In the genomic region with DNA sequence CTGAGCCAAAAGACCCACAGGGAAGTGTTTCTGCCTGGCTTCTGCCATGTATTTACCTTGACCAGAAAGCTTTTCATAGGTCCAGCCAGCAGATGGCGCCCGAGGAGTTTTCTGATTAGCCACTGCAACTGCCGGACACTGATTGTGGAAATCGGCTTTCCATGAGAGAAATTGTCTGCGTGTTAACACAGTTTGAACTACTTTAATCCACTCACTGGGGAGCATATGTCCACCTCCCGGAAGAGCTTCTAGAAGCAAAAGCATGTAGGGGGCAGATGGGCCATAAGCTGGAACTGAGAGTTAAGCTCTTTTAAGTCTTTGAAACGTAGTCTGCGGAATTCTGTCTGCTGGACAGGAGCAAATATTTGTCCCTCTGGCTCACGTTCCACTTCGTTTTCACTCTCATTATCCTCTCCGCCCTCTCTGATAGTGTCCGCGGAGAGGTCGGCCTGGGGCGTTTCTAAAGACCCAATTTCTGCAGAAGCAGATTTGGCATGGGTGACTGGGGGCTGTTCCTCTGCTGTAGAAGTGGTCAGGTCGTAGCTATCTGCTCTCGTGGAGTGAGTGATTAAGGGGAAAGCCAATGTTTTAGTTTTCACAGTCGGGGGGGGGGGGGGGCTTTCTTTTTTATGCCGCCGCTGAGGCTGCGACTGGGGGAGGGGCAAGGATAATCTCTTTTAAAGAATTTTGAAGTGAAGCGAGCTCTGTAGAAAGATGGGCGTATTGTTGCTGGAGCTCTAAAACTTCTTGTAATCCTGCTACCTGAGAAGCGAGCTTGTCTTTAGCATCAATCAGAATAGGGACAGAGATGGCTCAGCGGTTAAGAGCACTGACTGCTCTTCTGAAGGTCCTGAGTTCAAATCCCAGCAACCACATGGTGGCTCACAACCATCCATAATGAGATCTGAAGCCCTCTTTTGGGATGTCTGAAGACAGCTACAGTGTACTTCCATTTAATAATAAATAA, we compare ENCODE assay signal across 7 mouse cellular contexts. TPM values are rescaled to one million over a fixed set of nuclear protein-coding genes. Genes with fewer than 3 reads are reported as not detected.
DNase-seq lines count a peak whose midpoint lies in the region; ATAC-seq lines count a peak whose summit lies in the region.

No protein-coding gene starts in this region.

- ATAC-seq in intestine, embryonic 16.5 days, result peak; percentile 91
- ATAC-seq in midbrain, embryonic 11.5 days (ENCODE audit: low FRiP score), result peak; percentile 86

- no peaks in the 10 kb centered on the region for H3K27me3 ChIP-seq in intestine, embryonic 16.5 days (replicated peaks; ENCODE audit: control insufficient read depth, insufficient read depth, low read length)
- H3K27me3 ChIP-seq in midbrain, embryonic 11.5 days (ENCODE audit: control insufficient read depth, insufficient read depth, low read length), result no peaks in the 10 kb centered on the region

- no peaks in the 10 kb centered on the region for H3K4me1 ChIP-seq in intestine, embryonic 16.5 days (ENCODE audit: control insufficient read depth, insufficient read depth, low read length)
- H3K4me1 ChIP-seq in midbrain, embryonic 11.5 days (ENCODE audit: control insufficient read depth, insufficient read depth, low read length), result no peaks in the 10 kb centered on the region

- no peak overlapping the region for H3K27ac ChIP-seq in intestine, embryonic 16.5 days (ENCODE audit: low read length)
- H3K27ac ChIP-seq in midbrain, embryonic 11.5 days (ENCODE audit: low read depth, low read length), result peak overlapping the region; percentile 9; the same call in 1 of the 2 replicates

- peak overlapping the region; percentile 81 for H3K4me2 ChIP-seq in intestine, embryonic 16.5 days (ENCODE audit: low read depth, low read length)
- peak overlapping the region; percentile 57 for H3K4me2 ChIP-seq in midbrain, embryonic 11.5 days

- H3K9ac ChIP-seq in intestine, embryonic 16.5 days (ENCODE audit: low read depth, low read length), result peak overlapping the region; percentile 44
- H3K9ac ChIP-seq in midbrain, embryonic 11.5 days (ENCODE audit: low read length), result peak overlapping the region; percentile 44

- 15% methylated on average over 25 of the region's 25 CpGs for WGBS in intestine, embryonic 16.5 days
- WGBS in midbrain, embryonic 11.5 days, result 6% methylated on average over 25 of the region's 25 CpGs

- peak; percentile 93 for DNase-seq in adrenal gland, postnatal 10 days
- peak; percentile 80 for DNase-seq in embryo, embryonic 11.5 days (ENCODE audit: low read depth, low spot score)
- peak; percentile 66 to 86 for DNase-seq in gastrocnemius, postnatal 4 days (ENCODE audit: low spot score in 2 of 2)
- DNase-seq in left cerebral cortex, postnatal 25 days (ENCODE audit: low spot score in 2 of 2), result peak; percentile 88 to 92
- DNase-seq in midbrain, embryonic 11.5 days (ENCODE audit: low spot score, missing footprints), result peak; percentile 100
- DNase-seq in spleen, adult 12 weeks (ENCODE audit: low spot score), result peak; percentile 23

- H3K9me3 ChIP-seq in intestine, embryonic 16.5 days (ENCODE audit: control insufficient read depth, low read length), result no peaks in the 10 kb centered on the region
- H3K9me3 ChIP-seq in midbrain, embryonic 11.5 days (ENCODE audit: control insufficient read depth, low read length), result no peaks in the 10 kb centered on the region

- no peaks in the 10 kb centered on the region for H3K36me3 ChIP-seq in intestine, embryonic 16.5 days (ENCODE audit: control insufficient read depth, insufficient read depth, low read length)
- no peaks in the 10 kb centered on the region for H3K36me3 ChIP-seq in midbrain, embryonic 11.5 days (ENCODE audit: control insufficient read depth, insufficient read depth, low read length)

- H3K4me3 ChIP-seq in intestine, embryonic 16.5 days (ENCODE audit: low read length), result peak overlapping the region; percentile 40
- H3K4me3 ChIP-seq in midbrain, embryonic 11.5 days (ENCODE audit: low read depth, low read length), result peak overlapping the region; percentile 32

- intact Hi-C loops in left cerebral cortex, postnatal 25 days (cut with DNase I), result loop anchor here (2.0 kb wide), 2 partner anchors 267 to 751 kb away; no protein-coding TSS in a partner anchor

RNA-seq across cellular contexts. Expression of a gene that starts 41.2 kb away (rescaled TPM):
- under 1 TPM; 0.18 to 0.39 TPM for total RNA-seq in adrenal gland, postnatal 10 days (2021)
- under 1 TPM; 0.26 to 0.42 TPM for total RNA-seq in gastrocnemius, postnatal 4 days (2021)
- polyA plus RNA-seq in intestine, embryonic 16.5 days (2015; fragmentation: Nextera tagmentation; extraction: Ambion mirVana), result 0.05 TPM in 1 of 2 replicates, not detected in the other
- under 1 TPM; 0.27 to 0.28 TPM for total RNA-seq in left cerebral cortex, postnatal 25 days (2021)
- polyA plus RNA-seq in midbrain, embryonic 11.5 days (2014; fragmentation: Nextera tagmentation; extraction: Ambion mirVana), result 0.06 TPM in 1 of 2 replicates, not detected in the other

Comparison
In these comparisons a context has a peak if more than half of its experiments do, and no peak if none do; other contexts are left out.
1. DNase-seq: peak in every context shown above with its lines; median percentile 100 in midbrain, embryonic 11.5 days; 93 in adrenal gland, postnatal 10 days; 90 in left cerebral cortex, postnatal 25 days; 80 in embryo, embryonic 11.5 days; 76 in gastrocnemius, postnatal 4 days; 23 in spleen, adult 12 weeks.